Mouse (Mus musculus) Muller cell, postnatal 12 days (primary cell): Measurements from ENCODE around the gene Capg.

Experiments
- DNase-seq: peaks from one replicate; pipeline ENCODE4 v3.0.0-alpha.2; 2015; ENCODE audit errors: inconsistent ontology term

The Capg gene

DNA sequence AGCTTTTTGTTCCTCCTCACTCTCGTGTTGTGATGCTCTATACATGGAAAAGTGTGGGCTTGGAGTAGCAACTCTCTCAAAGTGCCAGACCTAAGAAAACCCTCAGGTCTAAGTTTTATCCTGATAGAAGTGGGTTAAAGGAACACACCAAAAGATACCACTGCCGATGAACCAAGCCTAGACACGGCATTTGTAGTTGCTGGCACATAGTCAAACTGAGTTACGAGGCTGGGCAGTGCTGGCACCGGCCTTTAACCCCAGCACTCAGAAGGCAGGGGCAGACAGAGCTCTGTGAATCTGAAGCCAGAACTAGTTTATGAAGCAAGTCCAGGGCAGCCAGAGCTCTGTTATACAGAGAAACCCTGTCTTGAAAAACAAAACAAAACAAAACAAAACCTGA lies 63.5 kb downstream of the Capg start:
- DNase-seq: no peak

DNA sequence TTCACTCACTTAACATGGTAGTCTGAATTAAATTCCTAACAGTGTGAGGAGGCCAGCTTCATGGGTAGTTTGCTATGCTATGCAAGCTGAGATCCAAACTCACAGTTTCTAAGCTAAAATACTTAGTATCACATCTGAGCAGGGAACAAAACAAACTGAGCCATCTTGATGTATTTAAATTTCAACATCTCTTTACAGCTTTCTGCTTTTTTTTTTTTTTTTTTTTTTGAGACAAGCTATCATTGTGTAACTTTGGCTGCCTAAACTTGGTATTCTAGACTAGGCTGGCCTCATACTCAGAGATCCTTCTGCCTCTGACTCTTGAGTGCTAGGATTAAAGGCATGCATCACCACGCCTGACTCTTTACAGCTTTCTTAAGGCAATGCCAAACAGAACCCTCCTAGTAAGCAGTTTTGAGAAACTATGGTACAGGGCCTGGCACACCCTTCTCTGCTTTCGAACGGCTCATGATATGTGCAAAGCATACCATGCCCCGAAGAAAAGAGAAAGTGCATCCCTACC lies 64.5 kb downstream of the Capg start:
- no peak for DNase-seq

DNA sequence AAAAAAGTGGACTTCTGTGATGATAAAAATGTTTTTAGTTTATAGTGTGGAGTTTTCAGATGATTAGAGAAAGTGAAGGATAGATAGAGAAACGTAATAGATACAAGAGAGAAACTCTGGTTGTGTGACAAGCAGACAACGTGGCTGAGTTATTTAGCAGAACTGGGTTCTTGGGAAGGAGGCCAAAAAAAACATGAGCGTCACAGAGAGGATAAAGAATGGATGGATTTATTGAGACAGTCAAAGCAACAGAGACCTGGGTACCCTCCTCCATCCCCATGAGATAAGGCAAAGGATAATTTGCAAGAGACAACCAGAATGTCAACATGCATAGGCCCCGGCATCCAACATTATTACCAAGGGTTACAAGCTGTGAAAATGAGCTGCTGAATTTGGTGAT lies 66.1 kb downstream of the Capg start:
- no peak for DNase-seq
